Mouse (Mus musculus) lung, embryonic 16.5 days (tissue): ENCODE data around the gene Eya4. TPM values are rescaled to one million over a fixed set of nuclear protein-coding genes. Genes with fewer than 3 reads are reported as not detected.

ENCODE experiments used
- ATAC-seq: fragments of 200-750 bp; cut with Nextera tagmentation; 2 replicates; pipeline ENCODE4 v1.8.0; 2017; ENCODE audit warnings: low read depth, mild to moderate bottlenecking, moderate library complexity
- H3K27ac ChIP-seq: fragments of 300-500 bp; sonication (generic); 2 replicates; pipeline ENCODE4 v1.5.1; 2014; ENCODE audit warnings: mild to moderate bottlenecking, control low read depth, low read length
- H3K27me3 ChIP-seq: fragments of 300-500 bp; sonication (generic); 2 replicates; pipeline ENCODE4 v1.6.1; 2014; ENCODE audit warnings: low read depth, low read length, mixed read lengths; ENCODE audit not compliant: control insufficient read depth, insufficient read depth
- H3K36me3 ChIP-seq: fragments of 300-500 bp; sonication (generic); 2 replicates; pipeline ENCODE4 v1.6.1; 2014; ENCODE audit warnings: low read length; ENCODE audit not compliant: control insufficient read depth, insufficient read depth
- H3K4me1 ChIP-seq: fragments of 300-500 bp; sonication (generic); replicated peaks from 2 replicates; pipeline ENCODE4 v1.6.1; 2014; ENCODE audit warnings: low read length, mixed read lengths; ENCODE audit not compliant: control insufficient read depth, insufficient read depth
- H3K4me2 ChIP-seq: fragments of 300-500 bp; sonication (generic); 2 replicates; pipeline ENCODE4 v1.6.1; 2014; ENCODE audit warnings: low read depth, low read length, control low read depth
- H3K4me3 ChIP-seq: fragments of 300-500 bp; sonication (generic); 2 replicates; pipeline ENCODE4 v1.5.1; 2014; ENCODE audit warnings: mild to moderate bottlenecking, low read length, control low read depth
- H3K9ac ChIP-seq: fragments of 300-500 bp; sonication (generic); 2 replicates; pipeline ENCODE4 v1.6.1; 2014; ENCODE audit warnings: low read length, control low read depth
- H3K9me3 ChIP-seq: fragments of 300-500 bp; sonication (generic); 2 replicates; pipeline ENCODE4 v1.6.1; 2016; ENCODE audit warnings: low read length; ENCODE audit not compliant: control insufficient read depth
- WGBS: fragments of 180-500 bp; shearing (Covaris S2); extraction: QIAGEN DNeasy Blood & Tissue Kit; methylation state at CpG from one replicate; pipeline ENCODE4 v1.1.7; 2014; 5-methylcytosine and 5-hydroxymethylcytosine counted together
- polyA plus RNA-seq: library from polyadenylated mRNA; unstranded; fragments of >200 nt; fragmentation: Nextera tagmentation; extraction: Ambion mirVana; gene quantifications from 2 replicates; pipeline ENCODE4 v1.2.1, GENCODE M21; 2015

The Eya4 gene
- polyA plus RNA-seq, 1 experiment from 2014 or later: 0.70 TPM

DNA sequence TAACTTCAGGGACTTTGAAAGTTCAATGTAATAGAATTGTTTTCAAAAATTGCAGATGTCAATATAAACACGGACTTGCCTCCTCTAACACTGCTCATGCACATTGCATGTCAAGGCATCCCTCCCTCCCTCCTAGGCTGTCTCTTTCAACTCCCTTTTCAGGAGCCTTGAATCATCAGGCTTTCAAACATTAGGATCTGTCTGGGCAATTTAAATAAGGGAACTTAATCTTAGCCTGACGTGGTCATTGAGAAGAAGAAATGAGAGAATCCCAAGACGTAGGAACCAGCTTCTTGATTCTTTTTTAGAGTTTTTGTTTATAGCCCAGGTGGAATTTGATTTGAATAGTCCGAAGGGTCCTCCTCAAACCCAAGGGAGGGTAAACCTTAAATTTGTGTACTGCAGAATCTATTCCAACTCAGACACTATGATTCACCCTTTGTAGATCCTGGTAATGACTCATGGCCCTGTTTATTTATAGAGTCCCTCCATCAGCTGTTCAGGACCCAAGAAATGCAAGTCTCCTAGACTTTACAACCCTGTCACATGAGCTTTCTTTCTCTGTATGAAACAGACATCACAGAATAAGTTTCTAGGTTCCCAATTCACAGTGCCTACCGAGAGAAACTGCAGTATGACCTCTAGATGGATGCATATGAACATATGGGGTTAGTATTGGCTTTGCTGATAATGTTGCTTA is 173.1 kb downstream of the Eya4 start:
- WGBS: 80% methylated on average over 5 of the region's 5 CpGs
- 0 out of 2 replicates have a peak overlapping the region, but pooled peaks have one; percentile 21 for H3K4me2 ChIP-seq
- no peaks in the 10 kb centered on the region for H3K27me3 ChIP-seq
- H3K9ac ChIP-seq: no peak overlapping the region
- no peaks in the 10 kb centered on the region for H3K36me3 ChIP-seq
- H3K27ac ChIP-seq: no peak overlapping the region
- H3K4me3 ChIP-seq: no peak overlapping the region
- no peak for ATAC-seq
- no peaks in the 10 kb centered on the region for H3K4me1 ChIP-seq
- no peaks in the 10 kb centered on the region for H3K9me3 ChIP-seq

DNA sequence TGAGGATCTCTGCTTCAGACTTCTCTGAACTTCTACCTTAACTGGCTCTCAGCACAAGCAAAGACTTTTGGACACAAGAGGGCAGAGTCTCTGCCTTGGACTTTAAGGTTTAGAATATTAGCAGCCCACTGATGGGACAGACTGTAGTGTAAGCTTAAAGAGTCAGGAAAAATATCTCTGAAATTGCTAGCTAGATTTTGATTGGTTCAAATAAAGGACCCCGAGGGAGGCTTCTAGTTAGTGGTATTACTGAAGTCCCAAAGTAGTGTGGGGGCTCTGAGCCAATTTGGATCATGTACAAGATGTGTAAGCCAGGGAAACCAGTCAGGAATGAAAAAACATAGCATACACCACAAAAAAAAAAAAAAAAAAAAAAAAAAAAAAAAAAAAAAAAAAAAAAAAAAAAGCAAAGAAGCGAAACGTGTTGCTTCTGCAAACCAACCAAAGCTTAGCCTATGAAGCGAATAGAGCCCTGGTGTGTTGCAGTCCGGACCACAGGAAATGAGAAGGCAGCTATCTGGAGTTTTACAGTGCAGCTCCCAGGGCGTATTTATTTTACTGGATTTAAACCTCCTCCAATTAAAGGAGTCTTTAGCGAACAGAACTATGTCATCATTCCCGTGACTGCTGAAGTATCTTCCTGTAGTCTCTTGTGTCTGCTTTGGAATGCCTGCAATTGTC is 173.8 kb downstream of the Eya4 start:
- Histone ChIP-seq H3K9ac (no peak overlapping the region), H3K27ac (no peak overlapping the region), H3K4me1 (no peaks in the 10 kb centered on the region), H3K4me3 (no peak overlapping the region), H3K36me3 (no peaks in the 10 kb centered on the region), H3K4me2 (peak overlapping the region; percentile 21; the same call in 1 of the 2 replicates), H3K9me3 (no peaks in the 10 kb centered on the region), H3K27me3 (no peaks in the 10 kb centered on the region)
- peak; percentile 34; the same call in 1 of the 2 replicates for ATAC-seq
- 45% methylated on average over 8 of the region's 8 CpGs for WGBS

DNA sequence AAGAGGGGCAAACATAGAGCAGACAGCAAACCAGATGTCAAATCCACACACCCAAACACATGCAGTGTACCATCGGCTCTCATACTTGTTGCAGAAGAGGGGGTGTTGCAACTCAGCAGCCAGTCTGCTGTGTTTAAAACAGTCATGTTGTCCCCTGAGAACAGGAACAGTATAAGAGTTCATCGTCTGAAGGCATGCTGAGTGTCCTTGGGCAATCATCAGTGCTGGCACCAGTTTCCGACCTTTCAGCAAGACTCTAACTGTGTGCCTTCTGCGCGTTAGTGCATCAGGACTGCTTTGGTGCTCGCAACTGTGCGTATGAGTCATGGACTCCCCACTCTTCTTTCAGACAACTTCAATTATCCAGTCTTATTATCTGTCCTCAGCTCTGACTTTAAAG is 179.0 kb downstream of the Eya4 start:
- 82% methylated on average over 7 of the region's 7 CpGs for WGBS
- Histone ChIP-seq H3K4me1 (no peaks in the 10 kb centered on the region), H3K4me3 (no peak overlapping the region), H3K9ac (no peak overlapping the region), H3K27me3 (no peaks in the 10 kb centered on the region), H3K9me3 (no peaks in the 10 kb centered on the region), H3K27ac (no peak overlapping the region), H3K36me3 (no peaks in the 10 kb centered on the region), H3K4me2 (no peak overlapping the region)
- ATAC-seq: no peak

DNA sequence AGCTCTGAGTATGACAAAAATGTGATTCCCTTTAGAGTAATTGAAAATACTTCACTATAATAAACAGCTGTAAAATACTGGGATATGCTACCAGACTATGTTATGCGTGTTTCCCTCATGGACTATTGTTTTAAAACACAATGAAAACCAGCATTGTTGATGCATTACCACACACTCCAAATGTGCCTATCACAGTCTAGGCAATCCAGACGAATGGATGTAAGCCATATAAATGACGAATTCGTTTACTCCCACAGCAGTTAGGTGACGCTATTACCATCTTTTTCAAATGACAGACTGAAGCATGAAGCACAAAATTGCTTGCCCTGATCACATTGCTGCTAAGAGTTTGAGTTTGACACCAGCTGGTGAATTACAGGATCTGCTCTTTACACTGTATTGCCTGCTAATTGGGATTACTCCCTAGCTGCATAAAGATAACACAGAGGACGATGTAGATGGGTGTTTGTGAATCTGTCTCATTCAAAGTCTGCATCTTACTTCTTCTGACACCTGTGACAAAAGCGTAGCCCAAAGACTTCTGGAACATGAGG is 185.4 kb downstream of the Eya4 start:
- Histone ChIP-seq H3K9me3 (no peaks in the 10 kb centered on the region), H3K27ac (no peak overlapping the region), H3K9ac (no peak overlapping the region), H3K4me2 (no peak overlapping the region), H3K36me3 (no peaks in the 10 kb centered on the region), H3K4me3 (no peak overlapping the region), H3K27me3 (no peaks in the 10 kb centered on the region), H3K4me1 (no peaks in the 10 kb centered on the region)
- no peak for ATAC-seq
- 69% methylated on average over 7 of the region's 7 CpGs for WGBS

DNA sequence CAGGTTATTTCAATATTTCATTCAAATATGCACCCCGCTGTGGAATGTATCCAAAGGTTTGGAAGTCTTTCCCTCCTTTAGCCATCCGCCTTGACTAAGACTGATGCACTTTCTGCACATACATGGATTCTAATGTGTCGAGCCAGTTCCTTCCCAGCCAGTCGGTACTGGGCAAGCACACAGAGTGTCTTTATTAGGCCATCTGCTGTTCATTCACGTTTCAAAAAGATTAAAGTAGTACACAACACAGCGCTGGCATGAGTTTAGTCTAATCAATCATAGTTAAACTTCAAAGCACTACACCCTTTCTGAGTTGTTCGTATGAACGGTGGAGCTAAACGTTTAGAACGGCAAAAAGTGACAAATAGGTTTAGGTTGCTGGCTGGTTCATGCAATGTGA is 190.7 kb downstream of the Eya4 start:
- 40% methylated on average over 10 of the region's 10 CpGs for WGBS
- Histone ChIP-seq H3K9me3 (no peaks in the 10 kb centered on the region), H3K9ac (no peak overlapping the region), H3K36me3 (no peaks in the 10 kb centered on the region), H3K27me3 (no peaks in the 10 kb centered on the region), H3K27ac (no peak overlapping the region), H3K4me3 (no peak overlapping the region), H3K4me2 (no peak overlapping the region), H3K4me1 (no peaks in the 10 kb centered on the region)
- no peak for ATAC-seq

DNA sequence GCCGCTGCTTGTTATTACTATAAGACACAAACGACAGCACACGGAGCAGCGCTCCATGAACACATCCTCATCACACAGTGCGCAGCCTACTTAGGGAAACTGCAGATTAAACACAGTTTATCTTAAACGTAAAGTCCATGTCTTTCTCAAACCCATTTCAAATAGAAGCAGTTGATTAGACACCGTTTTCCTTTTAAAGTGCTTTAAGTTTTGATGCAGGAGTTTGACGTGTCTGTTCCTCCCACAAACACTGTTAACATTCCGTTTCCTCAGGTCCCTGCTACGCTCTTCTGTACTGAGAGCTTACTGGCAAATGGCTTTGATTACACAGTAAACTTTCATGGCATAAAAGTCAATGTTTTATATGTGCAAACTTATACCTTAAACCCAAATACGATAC is 191.4 kb downstream of the Eya4 start:
- Histone ChIP-seq H3K4me2 (no peak overlapping the region), H3K4me3 (no peak overlapping the region), H3K9me3 (no peaks in the 10 kb centered on the region), H3K27me3 (no peaks in the 10 kb centered on the region), H3K9ac (no peak overlapping the region), H3K36me3 (no peaks in the 10 kb centered on the region), H3K4me1 (no peaks in the 10 kb centered on the region), H3K27ac (no peak overlapping the region)
- no peak for ATAC-seq
- 61% methylated on average over 11 of the region's 11 CpGs for WGBS

DNA sequence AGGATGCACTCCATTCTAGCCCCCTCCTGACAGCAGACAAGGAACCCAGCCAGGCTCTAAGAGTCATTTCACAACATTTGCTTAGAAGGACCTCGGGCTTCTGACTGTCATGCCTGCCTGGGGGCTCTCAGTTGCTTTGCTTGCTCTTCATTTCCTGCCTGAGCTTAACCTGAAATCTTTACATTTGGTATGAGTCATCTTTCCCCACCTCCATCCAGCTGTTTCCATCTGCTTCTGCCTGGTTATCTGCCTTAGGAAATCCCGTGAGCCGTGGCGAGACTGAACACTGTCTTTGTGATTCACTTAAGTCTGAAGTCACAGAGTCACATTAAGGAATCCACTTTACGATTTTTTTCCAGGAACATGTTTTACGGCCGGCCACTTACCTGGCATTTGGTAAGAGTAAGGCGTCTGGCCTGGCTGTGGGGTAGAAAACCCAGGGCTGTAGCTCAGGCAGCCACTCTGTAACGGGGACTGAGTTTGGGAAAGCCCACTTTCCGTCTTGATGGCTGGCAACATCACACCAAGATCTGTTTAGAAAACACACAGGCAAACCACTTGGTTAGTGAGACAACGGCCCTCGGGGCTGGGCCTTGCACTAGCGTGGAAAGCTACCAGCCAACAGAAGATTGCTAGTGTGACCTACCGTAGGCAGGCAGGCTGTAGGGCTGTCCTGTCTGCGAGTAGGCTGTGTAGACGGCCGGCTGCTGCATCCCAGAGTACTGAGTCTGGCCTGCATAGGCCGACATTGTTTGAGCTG is 193.5 kb downstream of the Eya4 start:
- H3K4me3 ChIP-seq: no peak overlapping the region

DNA sequence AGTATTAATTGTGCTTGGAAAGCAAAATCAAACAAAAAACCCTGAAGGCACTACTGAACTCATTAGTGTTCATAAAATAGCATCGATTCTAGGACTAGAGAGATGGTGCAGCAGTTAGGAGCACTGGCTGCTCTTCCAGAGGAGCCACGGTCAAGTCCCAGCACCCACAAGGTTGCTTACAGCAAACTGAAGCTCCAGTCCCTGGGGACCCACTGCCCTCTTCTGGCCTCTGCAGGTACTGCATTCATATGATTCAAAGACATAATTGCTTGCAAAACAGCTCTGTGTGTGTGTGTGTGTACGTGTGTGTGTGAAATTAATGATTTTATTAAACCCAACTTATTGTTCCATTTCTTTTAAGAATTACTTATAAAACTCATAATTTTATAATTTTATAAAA is 200.2 kb downstream of the Eya4 start:
- Histone ChIP-seq H3K27ac (no peak overlapping the region), H3K9ac (no peak overlapping the region), H3K4me2 (no peak overlapping the region), H3K36me3 (no peaks in the 10 kb centered on the region), H3K4me3 (no peak overlapping the region), H3K4me1 (no peaks in the 10 kb centered on the region), H3K9me3 (no peaks in the 10 kb centered on the region), H3K27me3 (no peaks in the 10 kb centered on the region)
- no peak for ATAC-seq
- 95% methylated on average over 3 of the region's 3 CpGs for whole genome bisulfite sequencing

More for the DNA sequence above, 193.5 kb downstream of the Eya4 start:
- Histone ChIP-seq H3K9me3 (no peaks in the 10 kb centered on the region), H3K4me1 (no peaks in the 10 kb centered on the region), H3K27me3 (no peaks in the 10 kb centered on the region), H3K4me2 (no peak overlapping the region), H3K27ac (no peak overlapping the region), H3K9ac (no peak overlapping the region), H3K36me3 (no peaks in the 10 kb centered on the region)
- WGBS: 55% methylated on average over 18 of the region's 18 CpGs
- ATAC-seq: no peak

DNA sequence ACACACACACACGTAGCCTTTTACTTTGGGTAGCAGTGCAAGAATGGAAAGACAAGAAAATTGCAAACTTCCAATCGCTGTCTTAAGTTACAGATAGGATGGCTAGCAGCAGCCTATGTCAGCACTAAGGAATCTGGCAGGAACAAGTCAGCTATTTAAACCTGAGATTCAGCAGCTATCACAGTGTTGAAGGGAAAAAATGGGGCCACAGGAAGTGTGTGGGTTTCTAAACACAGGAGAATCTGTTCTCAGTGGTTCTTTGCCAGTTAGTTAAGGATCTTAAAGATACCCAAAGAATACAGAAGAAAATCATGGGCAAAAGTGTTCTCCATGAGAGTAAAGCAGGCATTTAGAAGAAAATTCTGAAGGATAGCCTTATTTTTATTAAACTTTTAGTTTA is 206.0 kb downstream of the Eya4 start:
- no peak overlapping the region for H3K4me3 ChIP-seq
- H3K9ac ChIP-seq: no peak overlapping the region
- H3K27me3 ChIP-seq: no peaks in the 10 kb centered on the region
- H3K4me1 ChIP-seq: no peaks in the 10 kb centered on the region
- ATAC-seq: no peak
- no peak overlapping the region for H3K4me2 ChIP-seq
- H3K36me3 ChIP-seq: no peaks in the 10 kb centered on the region
- H3K9me3 ChIP-seq: no peaks in the 10 kb centered on the region
- 44% methylated on average over 2 of the region's 2 CpGs for WGBS
- H3K27ac ChIP-seq: no peak overlapping the region
